Mouse (Mus musculus) central nervous system, embryonic 18 days (tissue): ENCODE data around the gene Gm28305. TPM values are rescaled to one million over a fixed set of nuclear protein-coding genes. Genes with fewer than 3 reads are reported as not detected.

ENCODE experiments used
- polyA plus RNA-seq: library from polyadenylated mRNA; depleted of rRNA; stranded (reverse); fragments of >200 nt; gene quantifications from 2 replicates; pipeline ENCODE4 v1.2.3, GENCODE M21; 2012; rRNA removed

Gm28305 gene
- polyA plus RNA-seq = not detected in 2 replicates

DNA sequence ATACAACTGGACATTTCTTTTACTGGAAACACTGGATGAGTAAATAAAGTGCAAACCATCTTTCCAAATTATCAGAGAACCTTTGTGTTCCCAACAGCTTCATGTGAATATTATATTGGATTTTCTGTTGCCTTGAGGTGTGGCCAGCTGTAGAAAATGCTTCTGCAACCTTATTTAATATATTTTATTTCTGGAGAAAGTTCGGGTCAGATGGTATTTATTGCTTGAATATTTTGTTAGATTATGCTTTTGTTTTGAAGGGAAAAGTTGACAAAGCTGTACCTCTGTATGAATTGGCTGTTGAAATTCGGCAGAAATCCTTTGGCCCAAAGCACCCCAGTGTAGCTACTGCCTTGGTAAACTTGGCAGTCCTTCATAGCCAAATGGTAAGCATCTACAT lies at the start of gene Gm28305:
Gm28305 (plus strand) TSS at position 301 of the 400 bp plus-strand sequence.

DNA sequence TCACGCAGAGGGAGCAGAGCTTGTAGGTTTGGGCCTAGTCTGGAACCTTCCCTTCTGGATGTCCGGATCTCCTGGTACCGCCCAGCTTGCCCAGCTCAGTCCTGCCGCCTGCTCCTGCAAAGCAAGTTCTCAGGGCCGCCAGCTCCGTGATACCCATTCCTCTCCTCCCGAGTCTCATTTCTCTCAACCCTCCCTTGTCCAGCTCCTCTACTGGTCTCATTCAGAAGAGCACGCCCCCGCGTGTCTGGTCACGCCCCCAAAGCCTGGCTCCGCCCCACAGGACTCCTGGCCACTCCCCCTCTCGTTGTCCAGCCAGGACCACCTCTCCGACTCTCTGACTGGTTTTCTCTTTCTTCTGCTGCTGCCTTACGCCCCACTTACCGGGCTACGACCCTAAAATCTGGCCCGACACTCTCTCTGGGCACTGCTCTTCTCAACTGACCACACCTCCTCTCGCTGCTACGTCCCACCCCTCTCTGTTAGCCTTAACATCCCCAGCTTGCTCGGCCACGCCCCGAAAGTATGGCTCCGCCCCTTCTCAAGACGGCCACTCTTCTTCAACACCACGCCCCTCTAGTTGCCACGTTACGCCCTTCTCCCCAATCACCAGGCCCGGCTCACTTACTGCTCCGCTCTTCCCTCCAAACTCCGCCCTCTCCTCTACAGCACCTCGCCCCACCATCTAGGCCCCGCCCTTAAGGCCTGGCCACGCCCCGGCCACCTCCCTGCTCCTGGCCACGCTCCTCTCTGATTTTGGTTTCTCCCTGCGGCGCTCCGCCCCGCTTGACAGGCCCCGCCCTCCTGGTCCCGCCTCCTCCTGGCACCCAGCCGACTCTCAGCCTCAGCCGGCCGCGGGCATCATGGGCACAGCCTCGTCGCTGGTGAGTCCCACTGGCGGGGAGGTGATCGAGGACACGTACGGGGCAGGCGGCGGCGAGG lies 38.3 kb upstream of the Gm28305 start, which contains the start of gene Nphp3:
Nphp3 (plus strand) TSS at position 624 of the 939 bp plus-strand sequence.

DNA sequence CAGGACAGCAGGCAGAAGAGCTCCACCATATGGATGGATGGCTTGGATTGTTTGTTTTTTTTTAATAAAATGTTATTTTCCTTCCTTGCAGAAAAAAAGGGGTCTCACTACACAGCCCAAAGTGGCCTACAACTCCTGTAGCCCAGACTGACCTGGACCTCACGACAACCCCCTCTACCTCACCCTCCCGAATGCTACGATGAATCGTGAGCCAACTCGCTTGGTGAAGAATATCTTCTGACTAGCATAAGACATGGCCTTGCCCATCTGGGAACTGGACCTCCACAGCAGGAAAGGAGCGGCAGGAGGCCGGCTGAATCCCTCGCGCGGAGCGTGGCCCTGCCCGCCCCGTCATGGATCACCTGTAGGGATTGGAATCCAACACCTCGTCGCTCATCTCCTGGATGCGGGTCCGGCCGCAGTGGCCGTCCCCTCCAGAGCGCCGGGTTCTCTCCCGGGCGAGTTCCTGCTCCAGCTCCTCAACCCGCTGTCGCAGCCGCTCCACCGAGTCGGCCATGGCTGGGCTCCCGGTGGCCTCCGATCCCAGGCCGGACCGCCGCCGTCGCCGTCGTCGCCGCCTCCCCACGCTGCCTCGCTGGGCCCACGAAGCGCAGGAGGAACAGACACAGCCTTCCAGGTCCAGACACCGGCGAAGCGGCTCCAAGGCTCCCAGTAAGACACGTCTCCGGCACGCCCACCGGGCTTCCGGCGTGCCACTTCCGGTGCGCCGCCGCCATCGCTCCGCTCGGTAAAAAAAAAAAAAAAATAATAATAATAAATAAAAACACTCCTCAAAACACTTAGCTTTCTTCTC lies 22.2 kb downstream of the Gm28305 start, which contains the start of gene Uba5:
Uba5 (minus strand) TSS at position 705 of the 814 bp plus-strand sequence.

DNA sequence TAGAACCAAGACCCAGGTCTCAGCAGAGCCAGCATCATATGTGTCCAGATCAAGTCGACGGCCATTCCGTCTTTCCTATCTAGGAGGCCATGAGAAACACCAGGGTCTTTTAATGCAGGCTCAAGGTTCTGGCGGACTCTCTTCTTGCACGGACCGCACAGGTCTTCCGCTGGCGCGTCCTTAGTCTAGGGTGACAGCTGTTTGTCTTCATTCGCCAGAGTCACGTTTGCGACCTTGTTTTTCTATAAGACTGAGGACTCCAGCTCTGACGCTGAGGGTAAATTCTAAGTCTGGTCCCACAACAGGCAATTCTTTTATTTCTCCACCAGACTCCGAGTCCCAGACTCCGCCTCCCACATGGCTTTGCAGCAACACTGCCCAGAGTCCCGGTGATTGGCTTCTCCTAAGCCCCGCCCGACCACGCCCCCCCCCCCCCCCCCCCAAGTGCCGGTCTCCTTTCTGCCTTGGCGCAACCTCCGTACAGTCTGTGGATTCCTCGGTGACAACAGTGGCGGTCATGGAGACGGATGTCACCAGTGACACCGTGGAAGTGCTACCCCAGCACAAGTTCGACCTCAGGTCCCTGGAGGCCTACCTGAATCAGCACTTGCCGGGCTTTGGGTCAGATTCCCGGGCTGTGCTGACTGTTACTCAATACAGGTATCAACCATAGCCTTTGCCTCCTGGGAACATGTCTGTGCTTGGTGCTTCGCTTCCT lies 22.9 kb downstream of the Gm28305 start, which contains the start of gene Acad11:
Acad11 (plus strand) TSS at position 134 of the 718 bp plus-strand sequence.

Other genes starting within 250 kb of the Gm28305 start
- 10.4 and 13.0 TPM in 2 replicates for gene Nphp3, start 38.1 kb upstream of the Gm28305 start, polyA plus RNA-seq
- 77.2 and 83.7 TPM in 2 replicates for gene Uba5, start 22.5 kb downstream of the Gm28305 start, polyA plus RNA-seq
- gene Acad11, start 22.7 kb downstream of the Gm28305 start, polyA plus RNA-seq = 7.9 and 9.1 TPM in 2 replicates
- 0.86 and 1.1 TPM in 2 replicates for gene Ackr4, start 86.3 kb downstream of the Gm28305 start, polyA plus RNA-seq
- gene Dnajc13, start 222.3 kb downstream of the Gm28305 start, polyA plus RNA-seq = 95.5 and 96.3 TPM in 2 replicates